Mouse (Mus musculus): ENCODE data around the gene Tgm2. TPM values are rescaled to one million over a fixed set of nuclear protein-coding genes. Genes with fewer than 3 reads are reported as not detected.

Gene Tgm2
- polyA plus RNA-seq, 1 experiment from 2014 or later = 97.0 TPM

DNA sequence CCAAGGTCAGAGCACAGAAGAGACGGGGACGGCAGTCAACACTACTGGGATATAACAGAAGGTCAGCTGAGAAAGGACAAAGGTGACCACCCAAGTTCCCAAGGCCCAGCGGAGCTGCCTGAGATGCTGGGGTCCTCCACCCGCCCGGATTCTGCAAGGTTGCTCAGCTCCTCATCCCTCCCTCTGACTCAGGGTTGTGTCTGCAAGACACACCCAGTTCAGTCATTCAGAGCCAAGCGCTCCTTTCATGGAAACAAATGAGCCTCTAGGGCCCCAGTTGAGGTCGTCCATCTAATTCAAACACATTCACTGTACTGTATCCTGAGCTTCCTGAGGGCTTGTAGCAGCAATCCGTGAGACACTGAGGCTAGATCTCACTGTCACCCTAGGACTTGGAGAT is 8.4 kb upstream of the Tgm2 start:
- Histone ChIP-seq H3K27ac (ENCODE audit: low read length) (no peak overlapping the region), H3K9me3 (ENCODE audit: low read length) (no peaks in the 10 kb centered on the region), H3K4me2 (replicated peaks; ENCODE audit: low read depth, low read length) (no peak overlapping the region), H3K4me3 (ENCODE audit: low read depth, low read length) (no peak overlapping the region), H3K36me3 (ENCODE audit: insufficient read depth, low read length) (no peaks in the 10 kb centered on the region), H3K4me1 (ENCODE audit: insufficient read depth, low read depth, low read length) (peaks cover 4% of the 10 kb centered on the region; the same call in 1 of the 2 replicates), H3K27me3 (replicated peaks; ENCODE audit: insufficient read depth, low read length) (no peaks in the 10 kb centered on the region), H3K9ac (replicated peaks; ENCODE audit: low read depth) (no peak overlapping the region)
- TF ChIP-seq EP300 (IDR thresholded peaks at IDR 0.05) (no peak), CTCF (IDR thresholded peaks at IDR 0.05) (no peak)
- ATAC-seq (no peak), DNase-seq (ENCODE audit: low spot score) (no peak)
- 57% methylated on average over 8 of the region's 8 CpGs for WGBS

DNA sequence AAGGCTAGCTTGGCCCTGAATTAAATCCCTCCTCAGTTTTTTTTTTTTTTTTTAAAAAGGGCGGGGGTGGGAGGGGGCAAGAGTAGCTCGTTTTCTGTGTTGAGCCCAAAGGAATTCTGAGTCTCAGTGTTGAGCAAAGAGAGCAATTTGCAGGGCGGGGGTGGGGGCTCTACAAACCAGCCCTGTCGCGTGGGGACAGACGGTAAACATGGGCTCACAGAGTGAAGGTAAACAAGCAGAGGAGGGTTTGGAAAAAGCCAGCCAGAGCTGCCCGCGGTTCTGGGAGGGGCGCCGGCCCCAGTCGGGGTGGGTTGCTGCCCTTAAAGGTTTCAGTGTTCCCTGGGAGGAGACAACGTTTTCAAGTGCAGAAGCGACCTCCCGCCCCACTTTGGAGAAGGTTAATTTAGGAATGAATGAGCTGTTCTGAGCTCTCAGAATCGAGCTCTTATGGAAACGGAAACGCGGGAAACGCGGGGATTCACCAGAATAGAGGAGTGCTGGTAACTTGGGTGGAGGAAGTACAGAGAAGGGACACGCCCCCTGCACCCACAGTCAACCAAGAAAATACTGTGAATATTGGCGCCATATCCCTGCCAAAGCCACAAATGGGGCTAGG is 7.6 kb upstream of the Tgm2 start:
- peak overlapping the region; percentile 65 for H3K4me2 ChIP-seq (replicated peaks; ENCODE audit: low read depth, low read length)
- H3K4me3 ChIP-seq (ENCODE audit: low read depth, low read length) = peak overlapping the region; percentile 33
- ATAC-seq (peak; percentile 71), DNase-seq (ENCODE audit: low spot score) (peak; percentile 69)
- under 1% methylated on average over 22 of the region's 22 CpGs for WGBS
- H3K36me3 ChIP-seq (ENCODE audit: insufficient read depth, low read length) = no peaks in the 10 kb centered on the region
- H3K9ac ChIP-seq (replicated peaks; ENCODE audit: low read depth) = no peak overlapping the region
- peaks cover 4% of the 10 kb centered on the region; the same call in 1 of the 2 replicates for H3K4me1 ChIP-seq (ENCODE audit: insufficient read depth, low read depth, low read length)
- TF ChIP-seq EP300 (IDR thresholded peaks at IDR 0.05) (peak; percentile 60; the same call in 1 of the 2 replicates), CTCF (IDR thresholded peaks at IDR 0.05) (no peak)
- peak overlapping the region; percentile 60; the same call in 1 of the 2 replicates for H3K27ac ChIP-seq (ENCODE audit: low read length)
- no peaks in the 10 kb centered on the region for H3K27me3 ChIP-seq (replicated peaks; ENCODE audit: insufficient read depth, low read length)
- no peaks in the 10 kb centered on the region for H3K9me3 ChIP-seq (ENCODE audit: low read length)

DNA sequence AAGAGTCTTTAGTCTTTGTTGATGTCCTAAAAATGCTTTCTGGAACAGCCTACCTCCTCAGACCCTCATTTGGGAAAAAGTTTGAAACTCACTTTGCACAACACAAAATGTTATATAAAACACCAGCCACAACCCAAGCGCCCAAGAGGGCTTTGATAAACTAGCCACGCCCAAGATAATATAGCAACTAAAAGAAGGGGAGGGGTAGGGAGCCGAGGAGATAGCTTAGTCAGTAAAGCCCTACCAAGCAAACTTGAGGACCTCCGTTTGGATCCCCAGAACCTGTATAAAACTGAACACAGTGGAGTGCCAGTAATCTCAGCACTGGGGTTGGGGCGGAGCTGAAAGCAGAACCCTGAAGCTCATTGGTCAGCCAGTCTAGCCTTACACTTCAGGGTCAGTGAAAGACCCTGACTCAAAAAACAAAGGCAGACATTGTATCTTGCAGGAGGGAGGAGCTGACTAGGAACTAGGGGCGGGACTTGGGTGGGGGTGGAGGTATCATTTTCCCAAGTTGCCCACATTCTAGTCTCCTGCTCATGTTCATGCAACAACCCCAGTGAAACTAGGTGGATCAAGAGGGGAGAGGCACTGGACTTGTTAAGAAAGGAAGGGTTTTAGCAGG is 6.6 kb upstream of the Tgm2 start:
- no peaks in the 10 kb centered on the region for H3K36me3 ChIP-seq (ENCODE audit: insufficient read depth, low read length)
- H3K4me2 ChIP-seq (replicated peaks; ENCODE audit: low read depth, low read length) = no peak overlapping the region
- no peak overlapping the region for H3K27ac ChIP-seq (ENCODE audit: low read length)
- H3K4me1 ChIP-seq (ENCODE audit: insufficient read depth, low read depth, low read length) = peaks cover 4% of the 10 kb centered on the region; the same call in 1 of the 2 replicates
- no peak for DNase-seq (ENCODE audit: low spot score)
- ATAC-seq = no peak
- TF ChIP-seq EP300 (IDR thresholded peaks at IDR 0.05) (no peak), CTCF (IDR thresholded peaks at IDR 0.05) (no peak)
- no peaks in the 10 kb centered on the region for H3K9me3 ChIP-seq (ENCODE audit: low read length)
- no peaks in the 10 kb centered on the region for H3K27me3 ChIP-seq (replicated peaks; ENCODE audit: insufficient read depth, low read length)
- H3K4me3 ChIP-seq (ENCODE audit: low read depth, low read length) = no peak overlapping the region
- 41% methylated on average over 6 of the region's 6 CpGs for WGBS
- no peak overlapping the region for H3K9ac ChIP-seq (replicated peaks; ENCODE audit: low read depth)

DNA sequence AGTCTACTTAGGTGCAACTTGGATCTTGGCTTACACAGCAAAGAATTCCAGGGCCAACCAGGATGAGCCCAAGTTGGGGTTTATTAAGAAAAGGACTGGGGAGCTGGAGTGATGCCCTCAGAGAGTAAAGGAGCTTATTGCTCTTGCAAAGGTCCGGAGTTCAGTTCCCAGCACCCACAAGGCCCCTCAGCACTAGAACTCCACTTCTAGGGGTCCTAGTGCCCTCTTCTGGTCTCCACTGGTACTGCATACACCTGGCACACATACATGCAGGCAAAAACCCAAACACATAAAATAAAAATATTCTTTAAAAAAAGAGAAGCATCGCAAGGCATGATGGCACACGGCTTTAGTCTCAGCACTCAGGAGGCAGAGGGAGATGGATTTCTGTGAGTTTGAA is 4.8 kb upstream of the Tgm2 start:
- TF ChIP-seq EP300 (IDR thresholded peaks at IDR 0.05) (no peak), CTCF (IDR thresholded peaks at IDR 0.05) (peak; percentile 50)
- Histone ChIP-seq H3K4me1 (ENCODE audit: insufficient read depth, low read depth, low read length) (peaks cover 4% of the 10 kb centered on the region; the same call in 1 of the 2 replicates), H3K36me3 (ENCODE audit: insufficient read depth, low read length) (no peaks in the 10 kb centered on the region), H3K4me2 (replicated peaks; ENCODE audit: low read depth, low read length) (no peak overlapping the region), H3K4me3 (ENCODE audit: low read depth, low read length) (no peak overlapping the region), H3K9me3 (ENCODE audit: low read length) (no peaks in the 10 kb centered on the region), H3K9ac (replicated peaks; ENCODE audit: low read depth) (no peak overlapping the region), H3K27ac (ENCODE audit: low read length) (no peak overlapping the region), H3K27me3 (replicated peaks; ENCODE audit: insufficient read depth, low read length) (no peaks in the 10 kb centered on the region)
- ATAC-seq (no peak), DNase-seq (ENCODE audit: low spot score) (no peak)
- WGBS = 97% methylated on average over 3 of the region's 3 CpGs

DNA sequence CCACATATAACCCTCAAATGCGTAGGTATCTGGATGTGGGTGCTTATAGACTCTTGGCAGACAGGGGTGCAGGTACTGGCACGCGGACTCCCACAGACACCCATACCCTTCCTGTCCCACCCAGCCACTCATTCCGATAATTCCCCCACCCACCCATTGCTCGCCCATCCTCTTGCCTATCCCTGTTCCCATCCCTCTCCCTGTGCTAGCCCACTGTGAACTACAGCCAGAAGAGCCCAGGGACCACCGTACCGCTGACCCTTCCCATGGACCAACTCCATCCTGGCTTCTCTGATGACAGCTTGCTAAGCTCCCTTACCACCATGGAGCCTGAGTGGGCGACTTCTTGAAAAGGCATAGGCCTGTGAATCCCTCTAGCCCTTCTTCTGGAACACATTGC is 735 bp upstream of the Tgm2 start:
- Histone ChIP-seq H3K4me2 (replicated peaks; ENCODE audit: low read depth, low read length) (no peak overlapping the region), H3K36me3 (ENCODE audit: insufficient read depth, low read length) (no peaks in the 10 kb centered on the region), H3K27me3 (replicated peaks; ENCODE audit: insufficient read depth, low read length) (no peaks in the 10 kb centered on the region), H3K4me3 (ENCODE audit: low read depth, low read length) (no peak overlapping the region), H3K9me3 (ENCODE audit: low read length) (no peaks in the 10 kb centered on the region), H3K27ac (ENCODE audit: low read length) (no peak overlapping the region), H3K9ac (replicated peaks; ENCODE audit: low read depth) (no peak overlapping the region), H3K4me1 (ENCODE audit: insufficient read depth, low read depth, low read length) (peaks cover 26% of the 10 kb centered on the region)
- DNase-seq (ENCODE audit: low spot score) = no peak
- 89% methylated on average over 8 of the region's 8 CpGs for WGBS
- TF ChIP-seq CTCF (IDR thresholded peaks at IDR 0.05) = no peak
- no peak for TF ChIP-seq EP300 (IDR thresholded peaks at IDR 0.05)
- no peak for ATAC-seq

DNA sequence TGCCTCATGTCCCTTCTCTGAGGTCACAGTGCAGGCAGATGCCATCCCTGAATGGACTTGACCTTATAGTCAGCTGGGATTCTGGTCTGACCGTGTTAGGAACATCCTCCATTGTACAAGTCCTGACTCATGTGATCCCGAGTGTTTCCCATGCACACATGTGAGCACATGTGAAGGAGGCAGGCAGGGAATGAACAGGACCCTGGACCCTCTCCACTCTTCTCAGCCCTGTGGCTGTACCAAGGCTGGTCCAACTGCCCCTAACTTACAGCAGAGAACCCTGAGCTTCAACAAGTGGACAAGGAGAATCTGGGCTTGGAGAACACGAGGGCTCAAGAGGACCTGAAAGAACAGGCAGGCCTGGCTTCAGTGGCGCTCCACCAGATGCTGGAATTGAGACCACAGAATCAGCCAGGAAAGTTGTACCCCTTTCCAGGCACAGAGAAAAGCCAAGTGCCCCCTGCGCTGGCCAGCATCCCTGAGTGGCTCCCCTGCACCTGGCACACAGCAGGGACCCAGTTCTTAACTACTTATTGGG is 639 bp downstream of the Tgm2 start:
- H3K9ac ChIP-seq (replicated peaks; ENCODE audit: low read depth) = peak overlapping the region; percentile 55
- peak; percentile 49 for DNase-seq (ENCODE audit: low spot score)
- H3K4me1 ChIP-seq (ENCODE audit: insufficient read depth, low read depth, low read length) = peaks cover 38% of the 10 kb centered on the region
- TF ChIP-seq EP300 (IDR thresholded peaks at IDR 0.05) = no peak
- no peak for TF ChIP-seq CTCF (IDR thresholded peaks at IDR 0.05)
- peak overlapping the region; percentile 70 for H3K4me2 ChIP-seq (replicated peaks; ENCODE audit: low read depth, low read length)
- H3K4me3 ChIP-seq (ENCODE audit: low read depth, low read length) = peak overlapping the region; percentile 51
- H3K27ac ChIP-seq (ENCODE audit: low read length) = peak overlapping the region; percentile 63
- no peaks in the 10 kb centered on the region for H3K27me3 ChIP-seq (replicated peaks; ENCODE audit: insufficient read depth, low read length)
- 0 out of 2 replicates have a peak, but pooled peaks have one; percentile 4 for ATAC-seq
- no peaks in the 10 kb centered on the region for H3K36me3 ChIP-seq (ENCODE audit: insufficient read depth, low read length)
- WGBS = 41% methylated on average over 5 of the region's 5 CpGs
- H3K9me3 ChIP-seq (ENCODE audit: low read length) = no peaks in the 10 kb centered on the region
